Mouse (Mus musculus): ENCODE data around the gene Gm10135.

DNA sequence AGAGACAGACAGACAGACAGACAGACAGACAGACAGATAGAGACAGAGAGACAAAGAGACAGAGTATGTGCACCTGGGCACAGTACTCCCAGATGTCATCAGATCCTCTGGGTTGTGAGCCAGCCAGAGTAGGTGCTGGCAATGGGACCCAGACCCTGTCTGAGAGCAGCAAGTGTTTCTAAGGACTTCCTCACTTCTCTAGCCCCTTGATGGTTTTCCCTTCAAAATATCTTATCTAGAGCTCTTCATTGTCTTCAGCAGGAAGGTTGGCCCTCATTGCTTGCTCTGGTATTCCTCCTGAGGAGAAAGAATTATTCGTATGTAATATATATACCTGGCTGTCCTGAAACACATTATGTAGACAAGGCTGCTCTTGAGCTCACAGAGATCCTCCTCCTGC is 18.0 kb upstream of the Gm10135 start:
- TF ChIP-seq POLR2A (IDR thresholded peaks at IDR 0.05; ENCODE audit: extremely low read depth, insufficient read depth, low read length) (no peak), CTCF (IDR thresholded peaks at IDR 0.05; ENCODE audit: low read depth, low read length) (no peak)

Measured in liver, adult 2 months (tissue).